Mouse (Mus musculus): ENCODE data around the gene Synm. TPM values are rescaled to one million over a fixed set of nuclear protein-coding genes. Genes with fewer than 3 reads are reported as not detected.

The Synm gene
- polyA plus RNA-seq, 1 experiment from 2014 or later: 3.7 TPM

DNA sequence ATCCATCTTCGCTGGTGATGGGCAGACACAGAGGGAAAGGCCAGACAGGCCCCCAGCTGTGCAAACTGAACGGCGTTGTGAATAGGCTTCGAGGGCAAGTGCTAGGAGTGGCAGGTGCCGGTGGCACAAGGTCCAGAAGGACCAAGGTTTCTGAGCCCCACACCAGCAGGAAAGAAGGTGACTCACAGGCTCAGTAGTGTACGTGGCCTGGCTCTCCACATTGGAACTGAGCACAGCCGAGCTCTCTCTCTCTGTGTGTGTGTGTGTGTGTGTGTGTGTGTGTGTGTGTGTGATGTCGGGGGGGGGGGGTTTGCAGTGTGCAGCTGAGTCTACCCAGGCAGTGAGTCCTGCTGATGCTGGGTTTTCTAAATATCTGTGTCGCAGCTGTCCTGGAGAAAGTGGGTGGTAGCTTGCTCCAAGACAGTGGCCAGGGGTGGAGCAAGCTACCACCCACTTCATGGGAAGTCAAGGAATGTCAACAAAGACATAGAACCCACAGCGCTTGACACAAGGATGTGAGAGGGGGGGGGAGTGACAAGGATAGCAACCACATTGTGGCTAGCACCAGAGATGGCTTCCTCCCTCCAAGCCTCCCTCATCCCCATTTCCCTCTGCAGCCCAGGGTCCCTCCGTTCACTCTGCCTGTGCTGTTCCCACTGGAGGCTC, 43.2 kb downstream of the Synm start:
- H3K9me3 ChIP-seq (ENCODE audit: control insufficient read depth, low read length): peaks cover 10% of the 10 kb centered on the region; the same call in 1 of the 2 replicates
- H3K27ac ChIP-seq: no peak overlapping the region
- no peaks in the 10 kb centered on the region for H3K27me3 ChIP-seq (ENCODE audit: control insufficient read depth, insufficient read depth, low read length)
- DNase-seq (ENCODE audit: low spot score) (no peak), ATAC-seq (ENCODE audit: low FRiP score) (no peak)
- H3K4me1 ChIP-seq (replicated peaks; ENCODE audit: control insufficient read depth, insufficient read depth, low read length): peaks cover 9% of the 10 kb centered on the region
- no peak overlapping the region for H3K9ac ChIP-seq
- no peak overlapping the region for H3K4me2 ChIP-seq (replicated peaks)
- H3K36me3 ChIP-seq (replicated peaks; ENCODE audit: control insufficient read depth, insufficient read depth): 0 out of 2 replicates have a peak, but pooled peaks cover 7% of the 10 kb centered on the region
- H3K4me3 ChIP-seq (replicated peaks; ENCODE audit: low read length): no peak overlapping the region
- 56% methylated on average over 11 of the region's 11 CpGs for WGBS

DNA sequence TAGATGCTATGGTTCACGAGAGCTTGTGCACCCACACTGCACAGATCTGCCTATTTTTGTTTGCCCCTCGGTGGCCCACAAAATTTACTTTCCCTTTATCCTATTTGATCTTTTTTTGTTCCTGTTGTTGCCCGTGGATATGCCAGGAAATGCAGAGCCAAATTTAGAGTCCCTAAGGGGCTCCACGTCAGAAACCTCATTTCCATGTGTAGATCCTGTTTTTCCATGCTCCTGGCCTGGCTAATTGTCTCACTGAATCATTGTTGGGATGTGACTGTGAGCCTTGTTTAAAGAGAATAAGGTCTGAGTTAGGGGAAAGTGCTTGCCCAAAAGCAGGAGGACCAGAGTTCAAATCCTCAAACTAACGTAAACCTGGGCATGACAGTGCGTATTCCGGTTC, 44.4 kb downstream of the Synm start:
- Histone ChIP-seq H3K9me3 (ENCODE audit: control insufficient read depth, low read length) (peaks cover 10% of the 10 kb centered on the region; the same call in 1 of the 2 replicates), H3K4me1 (replicated peaks; ENCODE audit: control insufficient read depth, insufficient read depth, low read length) (peaks cover 9% of the 10 kb centered on the region), H3K4me3 (replicated peaks; ENCODE audit: low read length) (no peak overlapping the region), H3K27ac (peak overlapping the region; percentile 68; the same call in 1 of the 2 replicates), H3K4me2 (replicated peaks) (no peak overlapping the region), H3K36me3 (replicated peaks; ENCODE audit: control insufficient read depth, insufficient read depth) (0 out of 2 replicates have a peak, but pooled peaks cover 7% of the 10 kb centered on the region), H3K9ac (no peak overlapping the region), H3K27me3 (ENCODE audit: control insufficient read depth, insufficient read depth, low read length) (no peaks in the 10 kb centered on the region)
- WGBS: 61% methylated on average over 7 of the region's 7 CpGs
- DNase-seq (ENCODE audit: low spot score) (no peak), ATAC-seq (ENCODE audit: low FRiP score) (no peak)

DNA sequence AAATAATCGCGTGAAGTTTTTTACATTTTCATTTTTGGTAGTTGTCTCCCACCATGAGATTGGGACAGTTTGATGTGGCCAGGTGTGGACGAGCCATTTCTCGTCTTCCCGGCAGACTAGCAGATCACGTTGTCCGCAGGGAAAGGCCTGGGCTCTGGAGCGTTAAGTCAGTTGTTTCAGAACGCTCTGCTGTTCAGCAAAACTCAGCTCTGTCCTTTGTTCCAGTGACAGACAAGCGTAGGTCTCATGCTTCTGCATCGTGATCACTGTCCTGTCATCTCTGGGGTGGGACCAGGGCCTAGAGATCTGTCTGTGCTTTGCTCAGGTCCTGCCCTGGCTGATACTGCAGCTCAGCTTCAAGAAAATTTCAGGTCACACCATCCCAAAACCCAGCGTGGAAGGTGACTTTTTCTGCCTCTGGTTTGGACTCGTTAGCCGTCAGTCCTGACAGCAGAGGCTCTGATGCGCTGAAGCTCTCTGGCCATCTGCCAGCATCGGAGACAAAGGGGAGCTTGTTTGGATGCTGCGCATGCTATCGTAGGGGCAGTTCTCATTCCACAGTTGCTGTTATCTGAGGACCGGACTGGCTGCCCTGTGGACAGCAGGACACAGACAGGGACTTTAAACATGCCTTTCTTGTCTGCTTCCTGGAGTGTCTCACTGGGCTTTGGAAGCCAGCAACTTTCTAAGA, 45.6 kb downstream of the Synm start:
- no peak overlapping the region for H3K4me3 ChIP-seq (replicated peaks; ENCODE audit: low read length)
- DNase-seq (ENCODE audit: low spot score) (peak; percentile 80), ATAC-seq (ENCODE audit: low FRiP score) (peak; percentile 67; the same call in 1 of the 2 replicates)
- WGBS: 32% methylated on average over 19 of the region's 19 CpGs
- no peaks in the 10 kb centered on the region for H3K27me3 ChIP-seq (ENCODE audit: control insufficient read depth, insufficient read depth, low read length)
- peaks cover 9% of the 10 kb centered on the region for H3K4me1 ChIP-seq (replicated peaks; ENCODE audit: control insufficient read depth, insufficient read depth, low read length)
- H3K9ac ChIP-seq: no peak overlapping the region
- H3K9me3 ChIP-seq (ENCODE audit: control insufficient read depth, low read length): peaks cover 10% of the 10 kb centered on the region; the same call in 1 of the 2 replicates
- peak overlapping the region; percentile 11; the same call in 1 of the 2 replicates for H3K4me2 ChIP-seq (replicated peaks)
- peak overlapping the region; percentile 68 for H3K27ac ChIP-seq
- H3K36me3 ChIP-seq (replicated peaks; ENCODE audit: control insufficient read depth, insufficient read depth): 0 out of 2 replicates have a peak, but pooled peaks cover 7% of the 10 kb centered on the region

DNA sequence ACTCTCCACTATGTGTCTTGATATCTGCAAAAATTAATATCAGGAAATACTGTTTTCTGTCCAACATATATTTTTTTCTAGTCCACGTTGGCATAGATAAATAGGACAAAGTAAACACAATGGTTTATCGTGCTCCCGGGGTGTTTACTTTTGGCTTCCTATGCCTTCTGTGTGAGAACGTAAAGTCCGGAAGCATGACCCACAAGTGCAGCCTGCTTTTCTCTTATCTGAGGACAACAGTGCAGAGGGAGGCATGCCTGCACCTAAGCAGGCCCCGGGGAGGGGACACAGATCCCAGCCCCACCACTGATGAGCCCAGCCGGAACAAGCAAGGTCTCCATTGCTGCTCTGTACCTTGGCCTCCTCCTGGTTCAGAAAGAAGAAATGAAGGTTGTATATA, 49.3 kb downstream of the Synm start:
- 82% methylated on average over 7 of the region's 7 CpGs for WGBS
- H3K4me2 ChIP-seq (replicated peaks): no peak overlapping the region
- 0 out of 2 replicates have a peak, but pooled peaks cover 7% of the 10 kb centered on the region for H3K36me3 ChIP-seq (replicated peaks; ENCODE audit: control insufficient read depth, insufficient read depth)
- no peaks in the 10 kb centered on the region for H3K27me3 ChIP-seq (ENCODE audit: control insufficient read depth, insufficient read depth, low read length)
- no peak overlapping the region for H3K9ac ChIP-seq
- H3K9me3 ChIP-seq (ENCODE audit: control insufficient read depth, low read length): peaks cover 10% of the 10 kb centered on the region; the same call in 1 of the 2 replicates
- no peak overlapping the region for H3K4me3 ChIP-seq (replicated peaks; ENCODE audit: low read length)
- no peak for ATAC-seq (ENCODE audit: low FRiP score)
- peaks cover 9% of the 10 kb centered on the region for H3K4me1 ChIP-seq (replicated peaks; ENCODE audit: control insufficient read depth, insufficient read depth, low read length)
- no peak for DNase-seq (ENCODE audit: low spot score)
- no peak overlapping the region for H3K27ac ChIP-seq

DNA sequence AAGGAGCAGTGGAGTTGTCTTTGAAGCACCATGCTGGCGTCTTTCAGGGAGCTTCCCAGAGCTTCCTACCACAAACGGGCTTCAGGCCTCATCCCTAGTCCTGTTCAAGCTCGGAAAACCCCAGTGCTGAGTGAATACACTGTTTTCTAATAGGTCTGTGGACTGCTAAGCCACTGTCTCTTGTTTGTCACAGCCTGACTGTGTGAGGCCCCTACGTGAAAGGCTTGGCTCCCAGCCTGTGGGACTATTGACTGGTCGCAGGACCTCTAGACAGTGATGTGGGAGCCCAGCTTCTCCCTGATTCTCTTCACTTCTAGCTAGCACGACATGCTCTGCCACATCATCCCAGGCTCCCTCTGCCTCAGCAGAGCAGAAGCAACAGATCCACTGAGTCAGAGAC, 51.4 kb downstream of the Synm start:
- 0 out of 2 replicates have a peak, but pooled peaks cover 6% of the 10 kb centered on the region for H3K36me3 ChIP-seq (replicated peaks; ENCODE audit: control insufficient read depth, insufficient read depth)

DNA sequence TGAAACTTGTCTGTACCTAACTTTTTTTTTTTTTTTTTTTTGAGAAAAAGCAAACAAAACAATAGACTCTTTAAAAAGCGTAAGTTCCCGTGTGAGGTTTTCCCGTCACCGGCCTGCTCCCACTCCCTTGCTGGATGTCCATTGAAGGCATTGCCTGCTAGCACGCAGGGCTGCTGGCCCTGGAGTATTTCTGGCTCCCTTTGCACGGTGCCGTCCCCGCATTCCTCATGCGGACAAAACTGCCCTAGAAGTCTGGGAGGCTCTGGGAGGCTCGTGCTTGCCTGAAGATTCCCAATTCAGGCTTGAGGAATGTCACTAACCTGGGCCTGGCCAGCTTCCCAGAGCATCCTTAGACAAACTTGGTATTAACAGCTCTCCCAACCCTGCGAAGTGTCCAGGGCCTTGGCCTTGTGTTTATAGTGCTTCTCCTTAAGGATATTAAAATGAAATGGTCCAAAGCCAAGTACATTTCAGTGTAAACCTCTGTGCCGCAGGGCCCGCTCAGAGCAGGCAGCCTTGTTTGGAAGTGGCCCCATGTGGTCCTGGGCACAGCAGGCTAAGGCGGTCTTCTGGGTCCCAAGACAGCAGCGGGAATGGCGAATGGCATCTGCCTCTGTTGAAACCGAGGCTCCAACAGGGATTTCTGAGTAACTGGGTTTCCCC, 58.2 kb downstream of the Synm start:
- 59% methylated on average over 17 of the region's 17 CpGs for WGBS
- Histone ChIP-seq H3K27me3 (ENCODE audit: control insufficient read depth, insufficient read depth, low read length) (no peaks in the 10 kb centered on the region; the same call in 1 of the 2 replicates), H3K4me3 (replicated peaks; ENCODE audit: low read length) (no peak overlapping the region), H3K36me3 (replicated peaks; ENCODE audit: control insufficient read depth, insufficient read depth) (no peaks in the 10 kb centered on the region; the same call in 1 of the 2 replicates), H3K4me1 (replicated peaks; ENCODE audit: control insufficient read depth, insufficient read depth, low read length) (peaks cover 5% of the 10 kb centered on the region; the same call in 1 of the 2 replicates), H3K27ac (no peak overlapping the region), H3K9me3 (ENCODE audit: control insufficient read depth, low read length) (no peaks in the 10 kb centered on the region), H3K4me2 (replicated peaks) (no peak overlapping the region), H3K9ac (no peak overlapping the region)
- ATAC-seq (ENCODE audit: low FRiP score) (no peak), DNase-seq (ENCODE audit: low spot score) (no peak)

More for the DNA sequence above, 51.4 kb downstream of the Synm start:
- Histone ChIP-seq H3K27ac (no peak overlapping the region), H3K9ac (no peak overlapping the region), H3K4me3 (replicated peaks; ENCODE audit: low read length) (no peak overlapping the region), H3K4me1 (replicated peaks; ENCODE audit: control insufficient read depth, insufficient read depth, low read length) (no peaks in the 10 kb centered on the region), H3K27me3 (ENCODE audit: control insufficient read depth, insufficient read depth, low read length) (no peaks in the 10 kb centered on the region; the same call in 1 of the 2 replicates), H3K9me3 (ENCODE audit: control insufficient read depth, low read length) (peaks cover 8% of the 10 kb centered on the region; the same call in 1 of the 2 replicates), H3K4me2 (replicated peaks) (no peak overlapping the region)
- ATAC-seq (ENCODE audit: low FRiP score) (peak; percentile 27; the same call in 1 of the 2 replicates), DNase-seq (ENCODE audit: low spot score) (no peak)
- 69% methylated on average over 6 of the region's 6 CpGs for WGBS

DNA sequence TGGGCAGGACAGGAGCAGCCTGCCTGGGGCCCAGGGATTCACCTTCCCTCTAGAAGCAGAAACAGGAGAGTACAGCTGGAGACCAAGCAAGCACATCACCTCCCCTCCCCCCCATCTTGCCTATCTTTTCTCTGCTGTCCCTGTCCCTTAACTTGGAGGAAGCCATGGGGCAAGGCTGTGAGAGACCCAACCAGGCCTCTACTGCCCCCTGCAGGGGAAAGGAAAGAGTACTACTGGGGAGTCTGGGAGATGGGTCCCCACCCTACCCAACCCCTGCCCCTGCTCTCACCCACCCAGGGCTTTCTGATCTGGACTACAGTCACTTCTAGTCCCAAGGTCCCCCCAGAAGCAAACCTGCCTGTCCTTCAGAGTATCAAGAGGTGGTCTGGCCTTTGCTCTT, 58.7 kb downstream of the Synm start:
- H3K4me2 ChIP-seq (replicated peaks): no peak overlapping the region
- DNase-seq (ENCODE audit: low spot score): no peak
- ATAC-seq (ENCODE audit: low FRiP score): no peak
- H3K27ac ChIP-seq: no peak overlapping the region
- H3K4me1 ChIP-seq (replicated peaks; ENCODE audit: control insufficient read depth, insufficient read depth, low read length): peaks cover 5% of the 10 kb centered on the region; the same call in 1 of the 2 replicates
- no peak overlapping the region for H3K9ac ChIP-seq
- no peaks in the 10 kb centered on the region for H3K9me3 ChIP-seq (ENCODE audit: control insufficient read depth, low read length)
- H3K27me3 ChIP-seq (ENCODE audit: control insufficient read depth, insufficient read depth, low read length): no peaks in the 10 kb centered on the region; the same call in 1 of the 2 replicates
- no peaks in the 10 kb centered on the region; the same call in 1 of the 2 replicates for H3K36me3 ChIP-seq (replicated peaks; ENCODE audit: control insufficient read depth, insufficient read depth)
- no peak overlapping the region for H3K4me3 ChIP-seq (replicated peaks; ENCODE audit: low read length)

DNA sequence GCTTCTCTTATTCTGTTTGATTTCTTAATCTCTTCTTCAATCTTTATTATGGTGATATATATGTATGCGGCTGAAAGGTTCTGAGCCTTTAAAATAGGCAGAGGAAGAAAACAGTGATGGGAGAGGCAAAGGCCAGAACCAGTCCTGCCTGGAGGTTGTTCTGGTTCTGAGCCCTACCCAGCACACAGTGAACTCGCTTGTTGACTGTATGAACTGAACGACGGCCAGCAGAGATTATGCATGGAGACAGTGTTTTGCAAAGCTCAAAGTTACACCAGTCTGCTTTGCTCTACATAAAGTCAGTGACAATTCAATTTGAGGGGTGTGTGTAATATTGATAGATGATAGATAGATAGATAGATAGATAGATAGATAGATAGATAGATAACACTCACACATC, 60.2 kb downstream of the Synm start:
- Histone ChIP-seq H3K4me3 (replicated peaks; ENCODE audit: low read length) (no peak overlapping the region), H3K36me3 (replicated peaks; ENCODE audit: control insufficient read depth, insufficient read depth) (no peaks in the 10 kb centered on the region; the same call in 1 of the 2 replicates), H3K4me2 (replicated peaks) (no peak overlapping the region), H3K9ac (no peak overlapping the region), H3K27ac (no peak overlapping the region), H3K4me1 (replicated peaks; ENCODE audit: control insufficient read depth, insufficient read depth, low read length) (peaks cover 5% of the 10 kb centered on the region; the same call in 1 of the 2 replicates), H3K9me3 (ENCODE audit: control insufficient read depth, low read length) (no peaks in the 10 kb centered on the region), H3K27me3 (ENCODE audit: control insufficient read depth, insufficient read depth, low read length) (no peaks in the 10 kb centered on the region; the same call in 1 of the 2 replicates)
- no peak for DNase-seq (ENCODE audit: low spot score)
- ATAC-seq (ENCODE audit: low FRiP score): no peak
- WGBS: 98% methylated on average over 4 of the region's 4 CpGs

Measured in hindbrain, embryonic 14.5 days (tissue).